Mouse (Mus musculus): ENCODE results near the gene Rhov.
A peak's percentile ranks its signal among the peaks of the same experiment; 100 is the strongest.

The Rhov gene

DNA sequence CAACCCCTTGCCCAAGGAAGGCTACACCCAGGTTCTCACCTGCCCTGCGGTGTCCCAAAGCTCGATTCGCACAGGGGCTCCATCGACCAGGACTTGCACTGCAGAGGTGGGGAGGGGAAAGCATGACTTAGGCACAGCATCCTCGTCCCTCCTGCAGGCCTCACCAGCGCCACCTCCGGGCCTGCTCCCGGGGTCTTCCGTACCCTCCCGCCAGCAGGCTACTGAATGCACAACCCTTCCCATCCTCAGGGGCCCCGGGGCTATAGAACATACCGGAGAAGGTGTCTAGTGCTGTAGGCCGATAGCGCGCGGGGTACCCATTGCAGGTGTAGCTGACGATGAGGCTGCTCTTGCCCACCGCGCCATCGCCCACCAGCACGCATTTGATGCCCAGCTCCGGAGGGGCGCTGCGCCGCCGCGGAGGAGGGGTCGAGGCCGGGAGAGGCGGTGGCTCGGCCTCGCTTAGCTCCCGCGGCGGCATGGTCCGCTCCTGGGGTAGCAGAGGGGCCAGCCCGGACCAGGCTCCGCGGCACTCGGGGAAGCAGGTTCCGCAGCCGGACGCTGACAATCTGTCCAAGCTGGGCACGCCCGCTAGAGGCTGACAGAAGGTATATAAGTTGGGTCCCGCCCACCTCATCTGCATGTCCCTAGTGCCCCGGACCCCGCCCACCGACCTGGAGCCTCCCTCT, at the start of gene Rhov:
Gene Rhov (minus strand): TSS at position 630 of the 689 bp plus-strand sequence.
- DNase-seq (ENCODE audit: low spot score): peak; percentile 35

DNA sequence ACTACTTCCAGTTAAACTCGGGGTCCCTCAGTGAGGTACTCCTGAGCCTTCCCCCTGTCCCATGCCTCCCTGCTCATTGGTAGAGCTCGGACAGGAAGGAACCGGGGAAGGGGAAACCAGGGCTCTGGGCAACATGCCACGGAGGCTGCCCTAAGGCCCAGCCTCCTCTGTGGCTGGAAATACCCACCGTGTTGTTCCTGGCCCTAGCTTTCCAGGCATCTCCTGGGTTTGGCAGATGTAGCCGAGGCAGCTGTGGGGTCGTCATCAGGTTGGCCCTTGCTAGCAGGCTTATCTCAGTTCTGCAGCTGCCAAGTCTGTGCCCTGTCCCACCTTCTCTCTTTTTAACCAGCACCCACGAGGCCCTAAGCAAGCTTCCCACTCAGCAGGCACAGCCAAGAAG, 49.5 kb upstream of the Rhov start:
- DNase-seq (ENCODE audit: low spot score): no peak

DNA sequence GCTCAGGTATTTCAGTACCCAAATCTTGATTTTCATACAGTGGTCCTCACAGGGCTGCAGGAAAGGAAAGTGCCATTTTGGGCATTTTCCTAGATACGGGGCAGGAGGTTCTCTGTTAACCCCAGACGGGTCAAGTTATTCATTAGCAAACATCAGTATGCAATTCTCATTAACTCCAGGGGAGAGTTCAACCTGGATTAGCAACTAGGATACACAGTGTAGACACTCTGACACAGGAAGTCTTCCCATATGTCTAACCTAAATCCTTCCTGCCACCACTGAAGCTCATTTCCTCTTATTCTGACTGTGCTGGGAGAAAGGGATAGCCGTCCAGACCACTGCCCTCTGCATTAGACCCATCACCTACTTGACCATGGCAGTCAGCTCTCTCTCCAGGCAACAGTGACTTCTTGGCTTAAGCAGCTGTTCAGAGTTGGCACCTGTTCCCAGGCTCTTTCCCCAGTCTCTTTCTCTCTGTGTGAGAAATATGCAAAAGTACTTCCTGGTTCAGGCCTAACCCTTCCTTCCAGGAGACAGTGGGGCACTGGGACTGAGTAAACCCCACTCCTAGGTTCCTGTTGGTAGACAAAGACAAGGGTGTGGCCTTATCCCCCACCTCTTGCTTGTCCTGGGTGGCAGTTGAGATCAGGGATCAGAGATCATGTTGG, 47.1 kb upstream of the Rhov start:
- no peak for DNase-seq (ENCODE audit: low spot score)

DNA sequence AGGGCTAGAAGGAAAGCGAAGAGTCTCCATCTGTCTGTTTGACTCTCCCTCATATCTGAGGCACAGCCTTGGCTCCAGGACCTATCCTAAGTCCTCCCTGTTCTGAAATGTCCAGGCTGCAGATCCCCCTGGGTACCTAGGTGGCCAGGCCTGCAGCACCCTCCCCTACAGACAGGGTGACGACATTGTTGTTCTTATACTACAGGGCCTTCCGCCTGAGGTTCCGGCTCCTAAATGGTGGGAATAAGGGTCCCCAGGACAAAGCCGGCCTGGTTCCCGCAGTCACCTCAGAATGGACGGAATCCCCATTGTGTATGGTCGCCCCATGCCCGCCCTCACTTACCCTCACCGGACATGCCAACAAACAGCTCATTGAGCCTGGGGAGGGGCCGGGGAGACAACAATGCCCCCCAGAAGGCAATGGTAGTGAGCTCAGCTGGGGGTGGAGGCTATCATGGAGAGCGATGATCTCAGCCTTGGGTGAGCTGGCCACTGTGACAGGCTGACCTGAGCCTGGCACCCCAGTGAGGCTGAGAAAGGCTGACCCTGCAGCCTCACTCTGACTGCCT, 43.8 kb upstream of the Rhov start:
- no peak for DNase-seq (ENCODE audit: low spot score)

DNA sequence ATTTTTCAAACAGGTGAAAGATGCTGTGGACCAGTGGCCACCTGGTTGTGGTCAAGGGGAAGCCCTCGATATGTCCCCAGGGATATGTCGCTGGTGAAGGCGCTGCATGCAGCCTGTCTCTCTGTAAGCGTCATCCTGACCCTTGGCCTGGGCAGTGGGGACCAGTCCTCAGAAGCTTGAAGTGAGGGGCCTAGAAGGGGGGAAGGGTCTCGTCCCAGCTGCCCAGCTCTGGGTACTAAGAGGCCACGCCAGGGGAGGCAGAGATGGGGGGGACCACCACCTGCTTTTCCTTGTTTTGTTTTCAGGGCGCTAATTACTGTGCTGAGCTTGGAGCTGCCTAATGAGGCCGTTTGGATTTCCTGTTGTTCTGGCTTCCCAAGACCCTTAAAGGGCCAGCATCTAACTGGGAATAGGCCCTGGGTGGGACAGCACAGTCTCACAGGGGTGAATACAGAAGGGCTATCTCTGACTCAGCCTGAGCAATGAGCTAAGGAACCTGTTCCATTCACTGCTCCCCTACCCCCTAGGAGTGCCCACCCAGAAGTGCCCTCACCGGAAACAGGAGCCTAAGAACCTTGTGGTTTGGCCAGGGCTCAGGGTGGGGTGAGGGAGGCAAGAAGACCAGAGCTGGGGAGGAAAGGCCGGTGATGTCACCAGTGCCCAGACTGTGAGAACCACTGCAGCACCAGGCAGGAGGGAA, 42.9 kb upstream of the Rhov start:
- DNase-seq (ENCODE audit: low spot score): no peak

DNA sequence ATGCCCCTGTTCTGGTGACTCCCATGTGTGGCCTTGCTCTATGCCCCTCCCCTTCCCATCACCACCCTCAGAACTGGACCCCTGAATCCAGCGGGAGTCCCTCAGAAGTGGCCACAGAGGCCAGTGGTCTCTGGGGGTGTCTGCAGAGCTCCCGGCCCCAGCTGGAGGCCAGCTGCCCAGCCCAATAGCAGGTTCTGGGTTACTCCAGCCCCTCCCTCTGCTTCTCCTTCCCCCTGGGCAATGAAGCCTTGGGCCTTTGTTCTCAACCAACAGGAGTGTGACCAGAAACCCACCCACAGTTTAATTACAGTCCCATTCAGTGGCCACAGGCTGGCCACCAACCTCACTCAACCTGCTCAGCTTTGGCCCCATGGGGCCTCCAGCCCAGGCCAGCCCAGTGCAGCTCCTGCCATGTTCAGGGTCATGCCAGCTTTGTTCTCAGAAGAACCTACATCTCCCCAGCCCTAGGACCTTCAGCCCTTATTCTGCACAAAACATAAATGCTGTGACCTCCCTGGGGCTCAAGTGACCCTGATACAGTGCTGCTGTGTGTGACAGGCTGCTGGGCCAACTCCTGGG, 41.4 kb upstream of the Rhov start:
- no peak for DNase-seq (ENCODE audit: low spot score)

DNA sequence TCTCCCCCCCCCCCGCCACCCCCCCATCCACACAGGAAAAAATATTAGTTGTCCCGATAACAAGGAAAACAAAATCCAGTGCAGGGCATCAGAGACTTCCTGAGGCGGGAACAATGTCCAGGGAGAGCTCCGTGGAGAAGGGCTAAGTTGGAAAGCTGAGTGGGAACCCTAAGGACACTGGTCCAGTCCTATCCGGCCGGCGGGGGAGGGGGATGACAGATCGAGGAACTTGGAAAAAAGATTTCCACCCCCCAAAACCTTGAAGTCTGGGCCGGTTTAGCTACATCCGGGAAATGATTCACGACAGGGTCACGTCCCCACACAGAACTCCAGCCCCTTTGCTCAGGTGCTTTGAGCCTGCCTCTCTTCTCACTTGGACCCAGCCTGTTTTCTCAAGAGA, 40.5 kb upstream of the Rhov start:
- no peak for DNase-seq (ENCODE audit: low spot score)

DNA sequence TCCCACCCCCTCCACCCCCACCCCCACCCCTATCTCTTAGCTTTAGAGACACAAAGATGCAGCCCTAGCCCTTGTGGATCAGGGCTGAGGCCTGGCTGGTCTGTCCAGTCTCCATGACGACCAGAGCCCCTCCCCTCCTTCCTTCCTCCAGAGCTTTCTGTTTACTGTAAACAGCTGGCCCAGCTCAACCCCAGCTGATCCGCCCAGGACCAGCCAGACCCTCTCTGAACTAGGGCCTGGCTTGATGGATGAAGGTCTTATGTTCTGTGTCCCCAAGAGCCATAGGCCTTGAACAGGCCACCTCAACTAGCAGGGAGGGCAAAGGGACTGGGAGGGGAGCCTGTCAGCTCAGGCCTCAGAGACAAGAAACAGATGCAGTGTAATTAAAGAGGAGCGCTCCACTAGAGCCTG, 33.7 kb upstream of the Rhov start:
- no peak for DNase-seq (ENCODE audit: low spot score)

DNA sequence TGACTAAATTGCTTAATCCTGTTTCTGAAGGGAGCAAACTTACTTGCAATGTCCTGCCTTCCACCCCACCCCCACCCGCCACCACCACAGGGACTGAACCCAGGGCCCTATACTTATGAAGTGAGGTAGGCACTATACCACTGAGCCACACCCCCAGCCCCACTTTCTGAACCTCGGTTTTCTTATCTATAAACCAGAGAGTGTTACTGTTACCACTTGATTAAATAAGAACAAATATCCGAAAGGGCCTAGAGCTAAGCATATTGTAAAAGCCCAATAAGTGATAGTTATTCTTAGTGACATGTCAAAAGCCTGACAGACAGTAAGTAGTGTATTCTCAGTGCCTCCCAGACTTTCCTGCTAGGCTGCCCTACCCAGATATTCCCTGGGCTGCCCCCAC, 33.3 kb upstream of the Rhov start:
- no peak for DNase-seq (ENCODE audit: low spot score)

DNA sequence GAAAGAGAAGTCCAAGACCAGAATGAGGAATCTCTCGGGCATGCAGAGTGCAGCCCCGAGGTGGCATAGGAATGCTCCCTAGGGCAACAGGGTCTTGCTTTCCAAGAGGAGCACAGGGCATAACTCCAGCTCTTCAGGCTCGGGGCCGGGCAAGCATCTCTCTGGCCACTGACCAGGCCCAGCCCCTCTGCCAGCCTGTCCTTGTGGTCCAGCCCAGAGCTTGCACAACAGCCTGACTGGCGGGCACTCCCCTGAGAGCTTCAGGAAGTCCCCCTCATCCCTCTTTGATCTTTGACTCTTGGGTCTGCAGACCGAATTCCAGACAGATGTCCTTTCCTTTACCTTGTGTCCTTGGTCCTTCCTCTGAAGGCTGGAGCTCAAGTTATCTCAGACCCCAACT, 31.8 kb upstream of the Rhov start:
- no peak for DNase-seq (ENCODE audit: low spot score)

DNA sequence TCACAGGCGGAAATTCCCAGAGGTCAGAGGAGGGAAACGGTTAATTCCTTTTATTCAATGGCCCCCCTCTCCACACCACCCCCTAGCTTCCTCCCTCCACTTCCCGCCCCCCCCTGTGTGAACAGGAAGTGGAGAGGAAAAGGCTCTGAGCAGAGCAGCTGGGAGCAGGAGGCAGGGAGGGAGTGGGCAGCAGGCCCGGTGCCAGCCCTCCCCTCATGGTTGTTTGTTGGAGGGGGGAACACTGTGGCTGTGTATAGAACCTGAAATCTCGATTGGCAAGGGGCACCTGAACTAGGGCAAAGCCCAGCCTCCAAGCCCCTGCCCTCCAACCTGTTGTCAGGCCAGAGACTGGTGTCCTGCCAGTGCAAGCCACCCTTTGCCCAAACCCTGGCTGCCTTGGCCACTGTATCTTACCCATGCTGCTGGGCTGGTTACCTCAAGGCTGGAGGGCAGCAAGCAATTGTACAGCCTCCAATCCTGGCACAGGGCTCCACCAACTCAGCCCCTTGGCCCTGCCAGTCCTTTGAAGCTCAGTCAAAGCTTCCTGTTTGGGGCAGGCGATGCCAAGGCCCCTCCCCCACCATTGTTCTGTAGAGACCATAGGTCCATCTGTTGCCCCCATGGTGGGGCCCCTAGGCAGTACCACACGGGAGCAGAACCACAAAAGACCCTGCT, 29.9 kb upstream of the Rhov start:
- DNase-seq (ENCODE audit: low spot score): peak; percentile 21

DNA sequence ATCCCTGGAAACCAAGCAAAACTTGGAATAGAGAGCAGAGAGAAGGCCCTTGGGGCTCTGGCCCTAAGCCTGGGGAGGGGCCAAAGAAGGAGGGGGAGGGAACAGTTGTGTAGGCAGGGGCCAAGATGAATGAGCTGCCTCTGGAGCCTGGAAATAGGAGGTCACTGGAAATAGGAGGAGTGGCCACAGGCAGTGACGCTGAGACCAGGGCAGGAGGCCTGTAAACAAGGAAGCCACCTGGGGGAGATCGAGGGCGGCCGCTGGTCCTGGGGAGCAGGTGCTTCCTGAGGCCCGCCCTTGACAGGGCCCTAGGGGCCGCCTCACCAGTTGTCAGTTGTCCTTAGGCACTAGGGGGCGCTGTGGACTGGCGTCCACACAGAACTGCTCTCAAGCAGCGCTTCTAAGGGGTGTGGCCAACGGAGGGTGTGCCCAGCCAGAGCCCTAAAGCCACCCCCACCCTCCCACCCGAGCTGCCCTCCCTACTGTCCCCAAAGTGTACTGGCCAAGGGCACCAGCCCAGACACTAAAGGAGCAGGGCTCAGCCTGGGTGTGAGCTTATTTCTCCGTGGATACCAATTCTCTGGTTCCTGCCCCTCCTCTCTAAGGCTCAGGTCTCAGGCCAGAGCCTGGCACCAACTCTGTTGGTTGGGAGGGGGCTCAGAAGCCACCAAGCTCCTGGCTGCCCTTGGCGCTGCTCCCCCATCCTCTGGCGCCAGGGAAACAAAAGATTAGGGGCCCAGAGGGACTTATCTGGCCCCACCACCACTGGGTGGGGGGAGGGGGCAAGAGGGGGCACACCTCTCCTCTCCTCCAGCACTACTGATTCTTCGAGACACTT, 29.1 kb upstream of the Rhov start:
- DNase-seq (ENCODE audit: low spot score): peak; percentile 85

DNA sequence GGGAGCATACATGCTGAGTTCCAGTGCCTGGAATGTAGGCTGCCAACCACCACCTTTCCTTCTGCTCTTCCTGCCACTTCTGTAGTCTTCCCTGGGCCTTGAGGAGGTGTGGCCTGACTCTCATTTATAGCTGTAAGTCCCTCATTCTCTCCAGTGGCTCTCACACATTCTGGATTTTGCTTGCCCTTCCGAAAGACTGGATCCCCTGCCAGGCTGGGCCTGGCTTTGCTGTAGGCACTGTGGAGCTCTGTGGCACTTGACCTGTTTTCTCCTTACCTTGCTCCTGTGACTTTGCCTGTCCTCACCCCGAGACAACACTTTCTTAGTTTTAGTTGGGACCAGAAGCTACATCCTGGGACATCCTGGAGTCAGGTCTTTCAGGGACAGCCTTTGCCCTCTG, 27.8 kb upstream of the Rhov start:
- DNase-seq (ENCODE audit: low spot score): no peak

DNA sequence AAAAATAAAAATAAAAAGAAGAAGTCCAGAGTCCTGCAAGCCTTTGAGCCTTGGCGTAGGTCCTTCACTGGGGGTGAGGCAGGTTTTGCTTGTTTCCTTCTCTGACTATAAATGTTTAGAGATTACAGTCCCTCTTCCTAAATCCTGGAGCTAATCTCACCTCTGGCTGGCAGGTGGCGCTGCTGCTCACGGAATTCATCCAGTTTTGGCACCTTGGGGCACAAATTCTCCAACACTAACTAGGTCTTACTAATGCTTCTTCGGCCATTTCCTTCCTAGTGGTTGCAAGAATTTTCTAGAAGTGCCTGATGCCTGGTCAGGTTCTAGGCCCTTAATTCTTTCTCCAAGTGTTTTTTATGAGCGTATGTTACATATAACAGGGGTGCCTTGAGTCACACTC, 27.3 kb upstream of the Rhov start:
- peak; percentile 44 for DNase-seq (ENCODE audit: low spot score)

DNA sequence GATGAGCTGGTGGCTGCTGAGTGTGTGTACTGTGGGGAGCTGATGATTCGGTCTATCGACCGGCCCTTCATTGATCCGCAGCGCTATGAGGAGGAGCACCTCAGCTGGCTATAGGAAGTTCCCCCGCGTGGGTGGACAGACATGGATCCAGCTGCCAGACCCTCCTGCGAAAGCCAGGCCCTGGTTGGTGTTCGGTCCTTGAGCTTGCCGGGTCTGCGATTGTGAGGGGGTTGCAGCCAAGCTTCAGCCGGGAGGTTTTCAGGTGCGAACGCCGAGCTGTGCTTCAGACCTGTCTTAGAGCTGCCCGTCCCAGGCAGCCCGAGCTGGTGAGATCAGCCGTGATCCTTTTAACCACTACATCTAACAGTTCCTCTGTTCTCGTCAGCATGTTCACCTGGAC, 26.4 kb upstream of the Rhov start:
- DNase-seq (ENCODE audit: low spot score): no peak

DNA sequence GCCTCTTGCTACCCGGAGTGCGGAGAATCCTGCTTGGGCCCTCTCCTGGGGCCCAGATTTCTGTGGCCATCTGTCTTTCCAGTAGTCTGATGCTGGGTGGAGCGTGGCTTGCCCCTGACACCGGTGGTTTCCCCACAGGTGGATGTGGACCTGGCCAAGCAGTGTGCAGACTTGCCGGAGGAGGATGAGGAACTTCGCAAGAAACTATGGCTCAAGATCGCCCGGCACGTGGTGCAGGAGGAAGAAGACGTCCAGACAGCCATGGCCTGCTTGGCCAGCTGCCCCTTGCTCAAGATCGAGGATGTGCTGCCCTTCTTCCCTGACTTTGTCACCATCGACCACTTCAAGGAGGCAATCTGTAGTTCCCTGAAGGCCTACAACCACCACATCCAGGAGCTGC, 25.7 kb upstream of the Rhov start:
- no peak for DNase-seq (ENCODE audit: low spot score)

DNA sequence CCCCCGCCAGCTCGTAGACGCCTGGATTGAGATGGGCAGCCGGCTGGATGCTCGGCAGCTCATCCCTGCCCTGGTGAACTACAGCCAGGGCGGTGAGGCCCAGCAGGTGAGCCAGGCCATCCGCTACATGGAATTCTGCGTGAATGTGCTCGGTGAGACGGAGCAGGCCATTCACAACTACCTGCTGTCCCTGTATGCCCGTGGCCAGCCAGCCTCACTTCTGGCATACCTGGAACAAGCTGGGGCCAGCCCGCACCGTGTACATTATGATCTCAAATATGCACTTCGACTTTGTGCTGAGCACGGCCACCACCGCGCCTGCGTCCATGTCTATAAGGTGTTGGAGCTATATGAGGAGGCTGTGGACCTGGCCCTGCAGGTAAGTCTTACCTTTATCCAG, 23.3 kb upstream of the Rhov start:
- DNase-seq (ENCODE audit: low spot score): no peak

DNA sequence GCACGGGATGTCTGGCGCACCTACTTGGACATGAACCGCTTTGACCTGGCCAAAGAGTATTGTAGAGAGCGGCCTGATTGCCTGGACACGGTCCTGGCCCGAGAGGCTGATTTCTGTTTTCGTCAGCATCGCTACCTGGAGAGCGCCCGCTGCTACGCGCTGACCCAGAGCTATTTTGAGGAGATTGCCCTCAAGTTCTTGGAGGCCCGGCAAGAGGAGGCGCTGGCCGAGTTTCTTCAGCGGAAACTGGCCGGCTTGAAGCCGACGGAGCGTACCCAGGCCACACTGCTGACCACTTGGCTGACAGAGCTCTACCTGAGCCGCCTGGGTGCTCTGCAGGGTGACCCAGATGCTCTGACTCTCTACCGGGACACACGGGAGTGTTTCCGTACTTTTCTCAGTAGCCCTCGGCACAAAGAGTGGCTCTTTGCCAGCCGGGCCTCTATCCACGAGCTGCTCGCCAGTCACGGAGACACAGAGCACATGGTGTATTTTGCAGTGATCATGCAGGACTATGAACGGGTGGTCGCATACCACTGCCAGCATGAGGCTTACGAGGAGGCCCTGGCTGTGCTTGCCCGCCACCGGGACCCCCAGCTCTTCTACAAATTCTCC, 22.8 kb upstream of the Rhov start:
- no peak for DNase-seq (ENCODE audit: low spot score)

DNA sequence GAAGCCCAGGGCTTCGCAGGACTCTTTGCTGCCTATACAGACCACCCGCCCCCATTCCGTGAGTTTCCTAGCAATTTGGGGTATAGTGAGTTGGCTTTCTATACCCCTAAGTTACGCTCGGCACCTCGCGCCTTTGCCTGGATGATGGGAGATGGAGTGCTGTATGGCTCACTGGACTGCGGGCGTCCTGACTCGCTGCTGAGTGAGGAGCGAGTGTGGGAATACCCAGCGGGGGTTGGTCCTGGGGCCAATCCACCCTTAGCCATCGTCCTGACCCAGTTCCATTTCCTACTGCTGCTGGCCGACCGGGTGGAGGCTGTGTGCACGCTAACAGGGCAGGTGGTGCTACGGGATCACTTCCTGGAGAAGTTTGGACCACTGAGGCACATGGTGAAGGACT, 22.2 kb upstream of the Rhov start:
- no peak for DNase-seq (ENCODE audit: low spot score)

DNA sequence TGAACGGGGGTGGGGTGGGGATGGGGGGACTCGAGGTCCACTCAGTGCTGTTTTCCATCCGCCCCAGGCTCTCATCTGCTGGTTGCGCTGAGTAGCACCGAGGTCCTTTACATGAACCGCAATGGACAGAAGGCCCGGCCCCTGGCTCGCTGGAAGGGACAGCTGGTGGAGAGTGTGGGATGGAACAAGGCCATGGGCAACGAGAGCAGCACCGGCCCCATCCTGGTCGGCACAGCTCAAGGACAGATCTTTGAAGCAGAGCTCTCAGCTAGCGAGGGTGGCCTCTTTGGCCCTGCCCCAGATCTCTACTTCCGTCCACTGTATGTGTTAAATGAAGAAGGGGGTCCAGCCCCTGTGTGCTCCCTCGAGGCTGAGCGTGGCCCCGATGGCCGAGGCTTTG, 21.8 kb upstream of the Rhov start:
- DNase-seq (ENCODE audit: low spot score): no peak

DNA sequence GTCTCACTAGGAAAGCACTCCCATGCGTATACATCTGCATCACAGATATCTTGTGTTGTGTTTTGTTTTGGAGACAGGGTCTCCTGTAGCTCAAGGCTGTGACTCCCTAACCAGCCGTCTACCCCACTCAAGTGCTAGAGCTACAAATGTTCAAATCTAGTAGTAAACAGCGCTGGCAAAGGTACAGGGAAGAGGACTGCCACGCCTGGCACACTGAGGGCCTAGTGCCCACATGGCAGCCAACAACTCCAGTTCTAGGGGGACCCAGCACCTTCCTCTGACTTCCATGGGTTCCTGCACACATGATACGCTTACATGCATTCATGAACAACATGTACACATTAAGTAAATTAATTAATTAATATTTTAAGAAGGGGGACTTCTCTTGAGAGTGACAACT, 21.2 kb upstream of the Rhov start:
- DNase-seq (ENCODE audit: low spot score): no peak
